Mouse (Mus musculus): ENCODE measurements around the gene Gpc6. TPM values are rescaled to one million over a fixed set of nuclear protein-coding genes. Genes with fewer than 3 reads are reported as not detected.

Gene Gpc6
- polyA plus RNA-seq, 1 experiment from 2014 or later: 57.9 TPM

GRCm38 (mm10) chr14:117767861-117768260 is 842.7 kb downstream of the Gpc6 start:
- no peak overlapping the region for H3K4me3 ChIP-seq (ENCODE audit: low read depth, low read length)
- no peak overlapping the region for H3K9ac ChIP-seq (ENCODE audit: low read length)
- no peaks in the 10 kb centered on the region for H3K36me3 ChIP-seq (ENCODE audit: control insufficient read depth, insufficient read depth, low read length)
- no peak overlapping the region for H3K27ac ChIP-seq (ENCODE audit: low read depth)
- H3K9me3 ChIP-seq (ENCODE audit: control insufficient read depth, low read length): no peaks in the 10 kb centered on the region
- no peak overlapping the region for H3K4me2 ChIP-seq (ENCODE audit: low read length)
- no peaks in the 10 kb centered on the region for H3K4me1 ChIP-seq (replicated peaks; ENCODE audit: control insufficient read depth, insufficient read depth, low read length)
- no peaks in the 10 kb centered on the region for H3K27me3 ChIP-seq (replicated peaks; ENCODE audit: control insufficient read depth, insufficient read depth, low read length)
- ATAC-seq (replicated peaks; ENCODE audit: low FRiP score, low TSS enrichment, low read depth): no peak
- DNase-seq (ENCODE audit: low spot score): no peak
- WGBS: 72% methylated on average over 4 of the region's 4 CpGs

DNA sequence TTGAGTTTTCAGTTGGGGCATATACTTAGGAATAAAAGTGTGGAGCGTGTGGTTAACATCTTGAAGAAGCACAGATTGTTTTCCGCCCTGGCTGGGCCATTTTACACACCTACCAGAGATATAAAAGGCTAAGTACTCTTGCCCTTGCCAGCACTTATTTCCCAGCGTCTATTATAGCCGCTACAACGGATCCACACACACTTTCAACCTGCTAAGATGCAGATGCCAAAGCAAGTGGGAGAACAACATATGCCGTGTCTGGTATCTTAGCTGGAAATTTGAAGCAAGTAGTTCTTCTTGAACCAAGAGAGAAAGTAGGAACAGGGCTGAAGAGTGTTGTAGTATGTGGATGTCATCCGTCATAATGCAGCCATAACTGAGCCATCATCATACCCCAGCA is 843.6 kb downstream of the Gpc6 start:
- no peak overlapping the region for H3K4me2 ChIP-seq (ENCODE audit: low read length)
- 89% methylated on average over 7 of the region's 7 CpGs for WGBS
- no peaks in the 10 kb centered on the region for H3K4me1 ChIP-seq (replicated peaks; ENCODE audit: control insufficient read depth, insufficient read depth, low read length)
- no peak overlapping the region for H3K4me3 ChIP-seq (ENCODE audit: low read depth, low read length)
- no peaks in the 10 kb centered on the region for H3K36me3 ChIP-seq (ENCODE audit: control insufficient read depth, insufficient read depth, low read length)
- DNase-seq (ENCODE audit: low spot score): no peak
- H3K27me3 ChIP-seq (replicated peaks; ENCODE audit: control insufficient read depth, insufficient read depth, low read length): no peaks in the 10 kb centered on the region
- no peak overlapping the region for H3K9ac ChIP-seq (ENCODE audit: low read length)
- ATAC-seq (replicated peaks; ENCODE audit: low FRiP score, low TSS enrichment, low read depth): no peak
- H3K27ac ChIP-seq (ENCODE audit: low read depth): no peak overlapping the region
- no peaks in the 10 kb centered on the region for H3K9me3 ChIP-seq (ENCODE audit: control insufficient read depth, low read length)

DNA sequence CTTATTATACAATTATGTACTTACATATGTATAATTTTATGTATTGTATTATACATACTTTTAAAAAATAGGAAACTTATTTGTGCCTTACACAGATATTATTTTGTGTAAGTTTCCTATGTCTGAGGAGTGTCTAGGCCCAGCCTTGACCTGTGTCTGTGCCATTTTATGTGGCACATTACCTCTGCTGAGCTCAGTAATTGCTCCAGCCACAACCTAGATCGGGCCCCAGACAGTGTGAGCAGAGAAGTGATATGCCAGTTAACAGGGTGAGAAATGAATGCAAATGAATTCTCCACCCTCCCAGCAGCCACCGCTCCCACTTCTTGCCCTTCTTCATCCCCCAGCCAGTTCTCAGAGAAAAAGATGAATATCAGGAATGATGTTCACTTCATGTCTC is 848.3 kb downstream of the Gpc6 start:
- no peaks in the 10 kb centered on the region for H3K9me3 ChIP-seq (ENCODE audit: control insufficient read depth, low read length)
- no peaks in the 10 kb centered on the region for H3K36me3 ChIP-seq (ENCODE audit: control insufficient read depth, insufficient read depth, low read length)
- H3K4me3 ChIP-seq (ENCODE audit: low read depth, low read length): no peak overlapping the region
- DNase-seq (ENCODE audit: low spot score) (no peak), ATAC-seq (replicated peaks; ENCODE audit: low FRiP score, low TSS enrichment, low read depth) (no peak)
- no peak overlapping the region for H3K4me2 ChIP-seq (ENCODE audit: low read length)
- H3K9ac ChIP-seq (ENCODE audit: low read length): no peak overlapping the region
- no peak overlapping the region for H3K27ac ChIP-seq (ENCODE audit: low read depth)
- H3K27me3 ChIP-seq (replicated peaks; ENCODE audit: control insufficient read depth, insufficient read depth, low read length): no peaks in the 10 kb centered on the region
- H3K4me1 ChIP-seq (replicated peaks; ENCODE audit: control insufficient read depth, insufficient read depth, low read length): no peaks in the 10 kb centered on the region
- 92% methylated on average over 2 of the region's 2 CpGs for WGBS

DNA sequence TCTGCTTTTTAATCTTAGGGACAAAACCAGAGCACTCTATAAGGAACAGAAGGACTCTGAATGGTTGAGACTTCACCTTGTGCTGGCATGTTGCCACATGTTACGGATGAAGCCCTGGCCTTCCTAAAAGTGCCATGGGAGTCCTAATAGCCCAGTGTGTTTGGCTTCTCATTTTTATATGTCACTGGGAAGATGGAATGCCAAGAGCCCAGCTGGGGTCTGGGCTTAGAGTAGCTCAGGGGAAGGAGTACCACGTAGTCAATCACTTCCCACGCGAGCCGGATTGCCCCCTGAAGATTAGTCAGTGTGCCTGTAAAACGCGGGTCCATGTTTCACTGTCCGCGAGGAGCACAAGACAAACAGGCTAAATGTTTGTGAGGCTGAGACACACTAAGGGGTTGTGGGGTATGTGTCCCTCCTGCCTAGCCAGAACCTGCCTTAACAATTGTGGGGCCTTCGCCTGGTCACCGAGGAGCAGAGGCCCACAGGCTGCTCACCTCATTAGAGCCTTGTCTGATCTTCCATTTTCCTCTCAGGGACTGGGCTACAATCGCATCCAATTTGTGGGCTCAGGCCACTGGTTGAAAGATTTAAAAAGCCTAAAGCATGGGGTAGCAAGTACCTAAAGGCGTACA is 852.9 kb downstream of the Gpc6 start:
- H3K4me2 ChIP-seq (ENCODE audit: low read length): no peak overlapping the region
- H3K4me3 ChIP-seq (ENCODE audit: low read depth, low read length): no peak overlapping the region
- WGBS: 91% methylated on average over 13 of the region's 13 CpGs
- H3K4me1 ChIP-seq (replicated peaks; ENCODE audit: control insufficient read depth, insufficient read depth, low read length): no peaks in the 10 kb centered on the region
- H3K27ac ChIP-seq (ENCODE audit: low read depth): no peak overlapping the region
- H3K9me3 ChIP-seq (ENCODE audit: control insufficient read depth, low read length): no peaks in the 10 kb centered on the region
- ATAC-seq (replicated peaks; ENCODE audit: low FRiP score, low TSS enrichment, low read depth): no peak
- H3K9ac ChIP-seq (ENCODE audit: low read length): no peak overlapping the region
- no peak for DNase-seq (ENCODE audit: low spot score)
- no peaks in the 10 kb centered on the region for H3K36me3 ChIP-seq (ENCODE audit: control insufficient read depth, insufficient read depth, low read length)
- H3K27me3 ChIP-seq (replicated peaks; ENCODE audit: control insufficient read depth, insufficient read depth, low read length): no peaks in the 10 kb centered on the region

- Histone ChIP-seq H3K9ac (ENCODE audit: low read length) (no peak overlapping the region), H3K27me3 (replicated peaks; ENCODE audit: control insufficient read depth, insufficient read depth, low read length) (no peaks in the 10 kb centered on the region), H3K4me1 (replicated peaks; ENCODE audit: control insufficient read depth, insufficient read depth, low read length) (no peaks in the 10 kb centered on the region), H3K36me3 (ENCODE audit: control insufficient read depth, insufficient read depth, low read length) (no peaks in the 10 kb centered on the region), H3K9me3 (ENCODE audit: control insufficient read depth, low read length) (no peaks in the 10 kb centered on the region), H3K27ac (ENCODE audit: low read depth) (no peak overlapping the region), H3K4me3 (ENCODE audit: low read depth, low read length) (no peak overlapping the region), H3K4me2 (ENCODE audit: low read length) (no peak overlapping the region)
- no peak for DNase-seq (ENCODE audit: low spot score)
- WGBS: 86% methylated on average over 15 of the region's 15 CpGs
- ATAC-seq (replicated peaks; ENCODE audit: low FRiP score, low TSS enrichment, low read depth): no peak
Measured at GRCm38 (mm10) chr14:117778538-117779413, 853.7 kb downstream of the Gpc6 start.

- DNase-seq (ENCODE audit: low spot score) (no peak), ATAC-seq (replicated peaks; ENCODE audit: low FRiP score, low TSS enrichment, low read depth) (no peak)
- Histone ChIP-seq H3K36me3 (ENCODE audit: control insufficient read depth, insufficient read depth, low read length) (no peaks in the 10 kb centered on the region), H3K4me1 (replicated peaks; ENCODE audit: control insufficient read depth, insufficient read depth, low read length) (no peaks in the 10 kb centered on the region), H3K4me2 (ENCODE audit: low read length) (no peak overlapping the region), H3K27ac (ENCODE audit: low read depth) (no peak overlapping the region), H3K9ac (ENCODE audit: low read length) (no peak overlapping the region), H3K27me3 (replicated peaks; ENCODE audit: control insufficient read depth, insufficient read depth, low read length) (no peaks in the 10 kb centered on the region), H3K9me3 (ENCODE audit: control insufficient read depth, low read length) (no peaks in the 10 kb centered on the region), H3K4me3 (ENCODE audit: low read depth, low read length) (no peak overlapping the region)
- WGBS: 57% methylated on average over 5 of the region's 5 CpGs
Measured at GRCm38 (mm10) chr14:117781724-117782123, 856.6 kb downstream of the Gpc6 start.

GRCm38 (mm10) chr14:117783671-117784262 is 858.7 kb downstream of the Gpc6 start:
- 81% methylated on average over 8 of the region's 8 CpGs for WGBS
- Histone ChIP-seq H3K27me3 (replicated peaks; ENCODE audit: control insufficient read depth, insufficient read depth, low read length) (no peaks in the 10 kb centered on the region), H3K4me2 (ENCODE audit: low read length) (no peak overlapping the region), H3K27ac (ENCODE audit: low read depth) (no peak overlapping the region), H3K9me3 (ENCODE audit: control insufficient read depth, low read length) (no peaks in the 10 kb centered on the region), H3K9ac (ENCODE audit: low read length) (no peak overlapping the region), H3K4me3 (ENCODE audit: low read depth, low read length) (no peak overlapping the region), H3K4me1 (replicated peaks; ENCODE audit: control insufficient read depth, insufficient read depth, low read length) (no peaks in the 10 kb centered on the region), H3K36me3 (ENCODE audit: control insufficient read depth, insufficient read depth, low read length) (no peaks in the 10 kb centered on the region)
- DNase-seq (ENCODE audit: low spot score) (no peak), ATAC-seq (replicated peaks; ENCODE audit: low FRiP score, low TSS enrichment, low read depth) (no peak)

DNA sequence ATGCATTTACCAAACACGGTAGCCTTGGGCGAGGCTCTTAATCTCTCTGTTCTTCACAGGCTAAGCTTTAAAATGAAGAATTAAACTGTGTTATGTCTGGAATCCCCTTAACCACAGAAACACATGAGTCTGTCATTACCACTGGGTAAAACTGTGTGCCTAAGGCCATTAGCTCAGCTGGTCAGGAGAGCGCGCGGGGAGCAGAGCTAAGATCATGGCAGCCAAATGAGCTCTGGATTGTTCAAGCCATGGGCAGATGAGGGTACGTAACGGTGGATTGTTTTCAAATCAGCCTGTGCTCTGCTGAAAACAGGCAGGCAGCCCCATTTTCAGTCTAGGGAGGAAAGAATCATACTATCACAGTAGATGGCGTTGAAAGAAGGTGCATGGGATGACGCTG is 859.8 kb downstream of the Gpc6 start:
- Histone ChIP-seq H3K27ac (ENCODE audit: low read depth) (no peak overlapping the region), H3K4me3 (ENCODE audit: low read depth, low read length) (no peak overlapping the region), H3K4me1 (replicated peaks; ENCODE audit: control insufficient read depth, insufficient read depth, low read length) (no peaks in the 10 kb centered on the region), H3K27me3 (replicated peaks; ENCODE audit: control insufficient read depth, insufficient read depth, low read length) (no peaks in the 10 kb centered on the region), H3K9me3 (ENCODE audit: control insufficient read depth, low read length) (no peaks in the 10 kb centered on the region), H3K9ac (ENCODE audit: low read length) (no peak overlapping the region), H3K36me3 (ENCODE audit: control insufficient read depth, insufficient read depth, low read length) (no peaks in the 10 kb centered on the region), H3K4me2 (ENCODE audit: low read length) (no peak overlapping the region)
- ATAC-seq (replicated peaks; ENCODE audit: low FRiP score, low TSS enrichment, low read depth): no peak
- no peak for DNase-seq (ENCODE audit: low spot score)
- WGBS: 92% methylated on average over 9 of the region's 9 CpGs
